Mouse (Mus musculus) thymus, postnatal 0 days (tissue): ENCODE results near the gene St6gal1. TPM values are rescaled to one million over a fixed set of nuclear protein-coding genes. Genes with fewer than 3 reads are reported as not detected.
A peak's percentile ranks its signal among the peaks of the same experiment; 100 is the strongest.

Source experiments
- DNase-seq: peaks from one replicate; pipeline ENCODE4 v3.0.0-alpha.2; 2015; ENCODE audit warnings: low spot score
- polyA plus RNA-seq: library from polyadenylated mRNA; unstranded; fragments of >200 nt; fragmentation: Nextera tagmentation; extraction: Ambion mirVana; gene quantifications from 2 replicates; pipeline ENCODE4 v1.2.1, GENCODE M21; 2015

St6gal1 gene
- polyA plus RNA-seq, 1 experiment from 2014 or later: 42.2 TPM

- DNase-seq: peak; percentile 47
Observed at GRCm38 (mm10) chr16:23223166-23223870, 1.2 kb upstream of the St6gal1 start.

GRCm38 (mm10) chr16:23223871-23224469, 570 bp upstream of the St6gal1 start:
- peak; percentile 24 for DNase-seq

- peak; percentile 67 for DNase-seq
Observed at GRCm38 (mm10) chr16:23225069-23225721, 655 bp downstream of the St6gal1 start.

- DNase-seq: peak; percentile 62
Observed at GRCm38 (mm10) chr16:23225821-23226600, 1.5 kb downstream of the St6gal1 start.

DNA sequence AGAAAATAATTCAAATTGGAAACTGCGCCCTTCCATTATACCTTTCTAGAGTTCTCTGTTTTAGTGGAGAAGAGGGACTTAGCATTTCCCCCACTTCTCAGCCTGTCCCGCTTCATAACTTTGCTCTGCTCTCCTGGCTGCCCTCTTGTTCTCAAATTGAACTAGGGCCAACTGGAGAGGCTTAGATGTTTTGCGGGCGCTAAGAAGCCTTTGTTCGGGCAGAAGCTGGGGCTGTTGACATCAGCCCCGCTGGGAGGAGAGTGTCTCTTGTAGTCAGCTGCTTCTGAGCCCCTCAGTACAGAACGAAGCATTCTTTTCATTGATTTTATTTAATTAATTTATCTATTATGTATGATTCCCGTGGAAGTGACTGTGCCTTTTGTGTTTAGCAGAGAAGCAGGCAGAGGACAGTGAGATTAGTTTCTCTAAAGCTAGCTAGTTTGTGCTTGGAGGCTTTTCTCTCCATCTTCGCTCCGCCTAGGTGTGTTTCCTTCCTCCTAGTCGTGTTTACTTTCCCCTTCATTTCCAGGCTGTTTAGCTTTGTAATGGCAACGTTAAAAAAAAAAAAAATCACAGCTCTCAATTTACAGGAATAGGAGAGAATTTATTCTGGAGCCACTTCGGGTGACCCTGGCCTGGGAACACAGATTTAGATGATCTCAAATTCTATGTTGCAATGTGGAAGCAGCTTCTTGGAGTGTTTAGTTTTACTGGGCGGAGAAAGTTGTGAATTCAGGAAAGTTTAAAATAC, 2.2 kb downstream of the St6gal1 start:
- DNase-seq: peak; percentile 33

DNA sequence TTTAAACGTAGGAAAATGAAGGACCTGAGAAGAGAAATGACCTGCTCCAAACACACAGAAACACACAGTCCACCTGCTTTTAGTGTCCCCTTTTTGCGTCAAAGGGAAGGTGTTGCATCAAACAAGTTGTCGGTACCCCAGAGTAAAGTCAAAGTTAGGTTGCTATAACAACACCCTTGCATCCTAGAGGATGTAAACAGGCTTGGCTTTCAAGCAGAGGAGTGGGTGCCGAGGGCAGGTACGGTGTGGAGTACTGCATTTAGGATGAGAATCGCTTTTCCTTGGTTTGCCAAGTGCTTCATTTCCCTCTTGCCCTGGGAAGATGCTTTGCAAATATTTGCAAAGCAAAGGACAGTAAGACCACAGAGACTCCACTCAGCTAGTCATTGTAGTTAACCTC, 3.3 kb downstream of the St6gal1 start:
- no peak for DNase-seq

DNA sequence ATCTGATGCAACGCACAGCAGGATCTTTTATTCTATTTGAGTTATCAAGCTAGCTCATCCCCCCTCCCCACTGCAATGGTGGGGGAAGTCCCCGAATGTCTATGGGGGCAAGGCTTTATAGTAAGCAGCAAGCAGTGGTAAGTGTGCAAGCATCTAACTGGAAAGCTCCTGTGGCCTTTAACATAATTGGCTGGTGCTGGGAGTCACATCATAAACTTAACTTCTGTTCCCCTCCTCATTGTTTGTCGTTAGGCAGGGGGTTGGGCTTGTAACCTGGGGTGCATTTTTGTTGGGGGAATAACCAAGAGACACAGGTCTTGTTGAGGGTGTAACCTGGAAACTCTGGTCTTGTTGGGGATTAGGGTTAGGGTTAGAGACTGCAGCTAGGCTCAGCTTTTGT, 3.9 kb downstream of the St6gal1 start:
- peak; percentile 15 for DNase-seq

GRCm38 (mm10) chr16:23229945-23230344, 5.4 kb downstream of the St6gal1 start:
- no peak for DNase-seq

DNA sequence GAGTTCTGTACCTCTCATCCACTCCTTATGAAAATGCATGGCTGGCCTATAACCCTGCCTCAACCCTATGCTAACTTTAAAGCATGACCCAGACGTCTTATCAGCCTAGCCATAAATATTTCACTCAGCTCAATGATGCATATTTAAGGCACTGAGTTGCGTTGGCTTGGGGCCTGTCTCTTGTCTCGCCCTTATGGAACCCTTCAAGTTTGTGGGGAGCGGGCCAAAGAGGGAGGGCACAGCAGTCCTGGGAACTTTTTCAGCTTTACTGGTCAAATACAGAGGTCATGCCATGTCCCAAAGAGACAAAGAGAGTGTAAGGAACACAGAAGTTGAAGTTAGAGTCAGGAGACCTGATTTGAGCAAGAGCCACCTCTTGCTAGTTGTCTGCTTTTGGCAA, 6.6 kb downstream of the St6gal1 start:
- no peak for DNase-seq

GRCm38 (mm10) chr16:23232691-23233090, 8.2 kb downstream of the St6gal1 start:
- no peak for DNase-seq

GRCm38 (mm10) chr16:23233496-23233895, 9.0 kb downstream of the St6gal1 start:
- DNase-seq: no peak

GRCm38 (mm10) chr16:23234557-23234956, 10.0 kb downstream of the St6gal1 start:
- no peak for DNase-seq

DNA sequence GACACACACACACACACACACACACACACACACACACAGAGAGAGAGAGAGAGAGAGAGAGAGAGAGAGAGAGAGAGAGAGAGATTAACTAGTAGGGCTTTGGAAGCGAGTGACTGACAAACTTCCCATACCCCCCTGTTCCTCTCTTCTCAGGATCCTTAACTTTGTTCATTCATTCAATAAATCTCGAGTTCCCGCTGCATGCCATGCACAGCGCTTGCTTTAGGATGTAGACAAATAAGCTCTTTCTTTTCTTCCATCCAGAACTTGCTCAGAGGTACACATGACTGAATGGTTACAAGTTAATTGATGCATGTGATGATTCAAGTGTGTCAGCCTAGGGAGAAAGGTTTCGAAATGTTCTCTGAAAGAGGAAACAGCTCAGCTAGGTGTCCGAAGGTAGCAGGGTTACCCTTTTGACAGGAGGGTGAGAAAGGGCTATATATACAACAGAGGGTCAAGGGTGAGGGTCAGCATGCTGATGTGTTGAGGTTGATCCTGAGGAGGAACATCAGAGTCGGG, 10.7 kb downstream of the St6gal1 start:
- DNase-seq: no peak

DNA sequence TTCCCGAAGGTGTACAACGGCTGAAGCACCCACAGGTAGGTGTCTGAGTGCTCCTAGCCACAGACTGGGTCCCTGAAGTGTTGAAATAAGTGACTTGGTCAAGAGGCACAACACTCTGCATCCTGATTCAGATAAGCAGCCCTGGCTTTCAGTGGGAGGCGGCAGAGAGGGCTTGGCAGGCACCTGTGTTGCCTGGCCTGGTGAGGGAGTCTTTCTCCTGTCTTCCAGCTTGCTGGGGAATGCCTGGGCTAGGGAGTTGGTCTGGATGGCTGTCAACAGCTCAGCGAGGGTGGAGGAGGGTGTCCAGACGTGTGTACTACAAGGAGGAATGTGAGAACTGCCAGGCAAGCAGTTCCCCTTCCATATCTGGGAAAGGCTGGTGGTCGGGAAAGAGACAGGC, 15.0 kb downstream of the St6gal1 start:
- DNase-seq: no peak

GRCm38 (mm10) chr16:23240049-23240949, 15.8 kb downstream of the St6gal1 start:
- no peak for DNase-seq

DNA sequence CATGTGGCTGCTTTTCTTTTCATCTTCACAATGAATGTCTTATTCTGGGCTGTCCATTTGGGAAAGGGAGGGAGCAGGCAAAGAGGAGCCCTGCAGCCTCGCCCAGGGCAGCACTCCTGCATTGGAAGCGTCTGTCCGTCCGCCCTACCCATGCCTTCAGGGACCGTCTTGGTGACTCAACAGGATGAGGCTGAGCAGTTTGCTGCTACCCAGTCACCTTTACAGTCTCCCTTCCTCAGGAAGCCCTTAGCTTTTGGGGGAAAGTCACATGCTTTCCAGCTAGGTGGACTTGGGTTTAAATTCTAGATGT, 16.4 kb downstream of the St6gal1 start:
- DNase-seq: no peak

- no peak for DNase-seq
Observed at GRCm38 (mm10) chr16:23243726-23244425, 19.3 kb downstream of the St6gal1 start.

GRCm38 (mm10) chr16:23244486-23244885, 19.9 kb downstream of the St6gal1 start:
- no peak for DNase-seq

GRCm38 (mm10) chr16:23249285-23249684, 24.7 kb downstream of the St6gal1 start:
- no peak for DNase-seq
